Mouse (Mus musculus) myocyte (in vitro differentiated cells): ENCODE measurements at regions not wholly inside any gene's neighbourhood (a gene's known extent, or its start where the extent isn't known, plus 50 kb on each side); places are given as distances from the start of the nearest gene placed in this dataset.

Experiments used
- H3K27me3 ChIP-seq: one replicate; pipeline ENCODE4 v1.6.1; 2011; ENCODE audit not compliant: control insufficient read depth, insufficient read depth, insufficient read length
- H3K36me3 ChIP-seq: one replicate; pipeline ENCODE4 v1.6.1; 2011; ENCODE audit not compliant: control insufficient read depth, insufficient read depth
- H3K4me2 ChIP-seq: one replicate; pipeline ENCODE4 v1.6.1; 2011; ENCODE audit warnings: low read depth, control low read depth
- H3K4me3 ChIP-seq: one replicate; pipeline ENCODE4 v1.5.1; 2011; ENCODE audit warnings: mild to moderate bottlenecking, control low read depth, moderate library complexity
- H3K79me2 ChIP-seq: one replicate; pipeline ENCODE4 v1.6.1; 2011; ENCODE audit not compliant: control insufficient read depth, insufficient read depth
- H3ac ChIP-seq: one replicate; pipeline ENCODE4 v1.6.1; 2011; ENCODE audit not compliant: control insufficient read depth, insufficient read length
- CEBPB ChIP-seq: IDR thresholded peaks from 2 replicates; pipeline ENCODE4 v1.6.1; 2011; ENCODE audit warnings: mild to moderate bottlenecking, moderate library complexity; ENCODE audit not compliant: poor library complexity, insufficient read depth, severe bottlenecking
- E2F4 ChIP-seq: IDR thresholded peaks from one replicate; pipeline ENCODE4 v1.6.1; 2011; ENCODE audit warnings: mild to moderate bottlenecking, control low read depth, moderate library complexity; ENCODE audit not compliant: insufficient read depth
- MAX ChIP-seq: IDR thresholded peaks from one replicate; pipeline ENCODE4 v1.6.1; 2011; ENCODE audit warnings: low read depth, mild to moderate bottlenecking, control low read depth
- MYOD1 ChIP-seq, 3 experiments: IDR thresholded peaks; one replicate each; pipeline ENCODE4 v1.6.1; 2011; ENCODE audit warnings: control low read depth in 2 of 3, low read depth in 2 of 3, mild to moderate bottlenecking in 2 of 3, moderate library complexity in 1 of 3; ENCODE audit not compliant: insufficient read length in 2 of 3, control insufficient read depth in 1 of 3
- MYOG ChIP-seq, 3 experiments: IDR thresholded peaks; one replicate each; pipeline ENCODE4 v1.6.1; 2011; ENCODE audit warnings: control low read depth in 2 of 3, low read depth in 2 of 3, mild to moderate bottlenecking in 2 of 3; ENCODE audit not compliant: insufficient read length in 2 of 3, control insufficient read depth in 1 of 3, insufficient read depth in 1 of 3
- POLR2A ChIP-seq: IDR thresholded peaks from one replicate; pipeline ENCODE4 v1.6.1; 2011; ENCODE audit warnings: low read depth, mild to moderate bottlenecking, control low read depth, moderate library complexity; ENCODE audit not compliant: insufficient read length
- POLR2AphosphoS2 ChIP-seq: IDR thresholded peaks from one replicate; pipeline ENCODE4 v1.6.1; 2011; ENCODE audit warnings: low read depth, control low read depth; ENCODE audit not compliant: insufficient read length
- REST ChIP-seq: IDR thresholded peaks from one replicate; pipeline ENCODE4 v1.6.1; 2011; ENCODE audit warnings: mild to moderate bottlenecking, control low read depth, moderate library complexity; ENCODE audit not compliant: insufficient read depth, insufficient read length
- SRF ChIP-seq: IDR thresholded peaks from one replicate; pipeline ENCODE4 v1.6.1; 2011; ENCODE audit warnings: low read depth; ENCODE audit not compliant: control insufficient read depth, insufficient read length
- TCF12 ChIP-seq: IDR thresholded peaks from one replicate; pipeline ENCODE4 v1.6.1; 2011; ENCODE audit warnings: mild to moderate bottlenecking, control low read depth; ENCODE audit not compliant: poor library complexity, insufficient read depth, severe bottlenecking
- TCF3 ChIP-seq: IDR thresholded peaks from one replicate; pipeline ENCODE4 v1.6.1; 2011; ENCODE audit warnings: low read depth, control low read depth; ENCODE audit not compliant: insufficient read length
- USF1 ChIP-seq: IDR thresholded peaks from one replicate; pipeline ENCODE4 v1.6.1; 2011; ENCODE audit warnings: low read depth, mild to moderate bottlenecking, control low read depth, moderate library complexity

GRCm38 (mm10) chr15:27232804-27233203 lies 233.7 kb upstream of the Ank start:
- no peaks in the 10 kb centered on the region for H3K27me3 ChIP-seq
- H3K4me2 ChIP-seq, result peak overlapping the region; percentile 28
- TF ChIP-seq E2F4, result no peak
- no peak for TF ChIP-seq TCF3
- no peak for TF ChIP-seq MYOD1 (IDR thresholded peaks at IDR 0.05; ENCODE audit: control insufficient read depth in 1 of 3, insufficient read length in 2 of 3, low read depth in 2 of 3)
- H3K4me3 ChIP-seq, result no peak overlapping the region
- H3ac ChIP-seq, result no peak overlapping the region
- no peaks in the 10 kb centered on the region for H3K79me2 ChIP-seq
- H3K36me3 ChIP-seq, result no peaks in the 10 kb centered on the region

- Histone ChIP-seq H3K4me3 (no peak overlapping the region), H3K4me2 (no peak overlapping the region), H3ac (no peak overlapping the region), H3K27me3 (no peaks in the 10 kb centered on the region), H3K79me2 (no peaks in the 10 kb centered on the region), H3K36me3 (no peaks in the 10 kb centered on the region)
- TF ChIP-seq SRF, result no peak
- TF ChIP-seq USF1, result no peak
- TF ChIP-seq POLR2A, result no peak
- no peak for TF ChIP-seq CEBPB
- TF ChIP-seq POLR2AphosphoS2, result no peak
- no peak for TF ChIP-seq MYOD1 (IDR thresholded peaks at IDR 0.05; ENCODE audit: control insufficient read depth in 1 of 3, insufficient read length in 2 of 3, low read depth in 2 of 3)
- TF ChIP-seq TCF12, result no peak
- TF ChIP-seq MAX, result no peak
- TF ChIP-seq E2F4, result no peak
- TF ChIP-seq TCF3, result no peak
These were observed 231.7 kb upstream of the Ank start for GRCm38 (mm10) chr15:27234770-27235169.

GRCm38 (mm10) chr15:27238301-27238700 lies 228.2 kb upstream of the Ank start:
- no peak overlapping the region for H3K4me2 ChIP-seq
- H3K4me3 ChIP-seq, result no peak overlapping the region
- no peaks in the 10 kb centered on the region for H3K36me3 ChIP-seq
- no peak for TF ChIP-seq MYOG (IDR thresholded peaks at IDR 0.05; ENCODE audit: control insufficient read depth in 1 of 3, insufficient read depth in 1 of 3, insufficient read length in 2 of 3, low read depth in 2 of 3)
- TF ChIP-seq TCF3, result no peak
- no peak for TF ChIP-seq CEBPB
- TF ChIP-seq USF1, result no peak
- no peak for TF ChIP-seq E2F4
- TF ChIP-seq POLR2A, result no peak
- TF ChIP-seq POLR2AphosphoS2, result no peak
- TF ChIP-seq MYOD1 (IDR thresholded peaks at IDR 0.05; ENCODE audit: control insufficient read depth in 1 of 3, insufficient read length in 2 of 3, low read depth in 2 of 3), result no peak
- TF ChIP-seq REST, result no peak
- no peak for TF ChIP-seq SRF
- no peak overlapping the region for H3ac ChIP-seq
- H3K79me2 ChIP-seq, result no peaks in the 10 kb centered on the region
- H3K27me3 ChIP-seq, result peaks cover 23% of the 10 kb centered on the region

GRCm38 (mm10) chr15:27246302-27246701 lies 220.2 kb upstream of the Ank start:
- Histone ChIP-seq H3K4me2 (no peak overlapping the region), H3K36me3 (no peaks in the 10 kb centered on the region), H3K79me2 (no peaks in the 10 kb centered on the region), H3ac (no peak overlapping the region), H3K27me3 (peaks cover 16% of the 10 kb centered on the region), H3K4me3 (no peak overlapping the region)
- TF ChIP-seq USF1 (no peak), TCF3 (no peak), TCF12 (no peak), SRF (no peak), MYOG (IDR thresholded peaks at IDR 0.05; ENCODE audit: control insufficient read depth in 1 of 3, insufficient read depth in 1 of 3, insufficient read length in 2 of 3, low read depth in 2 of 3) (no peak), POLR2AphosphoS2 (no peak), CEBPB (no peak), REST (no peak), POLR2A (no peak), MAX (no peak), MYOD1 (IDR thresholded peaks at IDR 0.05; ENCODE audit: control insufficient read depth in 1 of 3, insufficient read length in 2 of 3, low read depth in 2 of 3) (no peak), E2F4 (no peak)

- TF ChIP-seq POLR2AphosphoS2 (no peak), MYOD1 (IDR thresholded peaks at IDR 0.05; ENCODE audit: control insufficient read depth in 1 of 3, insufficient read length in 2 of 3, low read depth in 2 of 3) (no peak), MAX (no peak)
- Histone ChIP-seq H3K27me3 (no peaks in the 10 kb centered on the region), H3K4me3 (no peak overlapping the region), H3K36me3 (no peaks in the 10 kb centered on the region), H3ac (no peak overlapping the region), H3K4me2 (no peak overlapping the region), H3K79me2 (no peaks in the 10 kb centered on the region)
These were observed 207.3 kb upstream of the Ank start for GRCm38 (mm10) chr15:27258984-27259853.
